26 mouse cellular contexts compared by ENCODE assay signal in genomic region chr10:13554316-13554715, GRCm38 (mm10). TPM values are rescaled to one million over a fixed set of nuclear protein-coding genes. Genes with fewer than 3 reads are reported as not detected.
A peak's percentile ranks its signal among the peaks of the same experiment; 100 is the strongest.
DNase-seq lines count a peak whose midpoint lies in the region; TF ChIP-seq lines count a peak whose summit lies in the region.
"Had no signal": no experiment of that assay in that cellular context is flagged by ENCODE, and none has a peak within 500 bp of the region (broad histone marks: within the 10 kb centered on the region; RNA-seq: fewer than 3 reads in every experiment).

No protein-coding gene starts in this region.

- H3K9me3 ChIP-seq in CH12.LX (replicated peaks; ENCODE audit: low read length), result no peaks in the 10 kb centered on the region
- H3K9me3 ChIP-seq: embryonic facial prominence, embryonic 13.5 days; forebrain, embryonic 12.5 days; heart, embryonic 12.5 days; hindbrain, embryonic 15.5 days; kidney, embryonic 15.5 days; limb, embryonic 13.5 days; midbrain, embryonic 13.5 days; neural tube, embryonic 13.5 days had no signal

- peaks cover 3 to 17% of the 10 kb centered on the region in 2 experiments for H3K4me1 ChIP-seq in CH12.LX (ENCODE audit: control insufficient read depth in 1 of 2, insufficient read depth in 2 of 2)

- no peak for TF ChIP-seq EP300 in CH12.LX (IDR thresholded peaks at IDR 0.05; ENCODE audit: low read length)

- H3ac ChIP-seq in myocyte (ENCODE audit: control insufficient read depth, insufficient read length), result no peak overlapping the region

- H3K79me2 ChIP-seq in CH12.LX (replicated peaks; ENCODE audit: control insufficient read depth, extremely low read depth, insufficient read depth, poor library complexity, severe bottlenecking), result peaks cover 7% of the 10 kb centered on the region; the same call in 1 of the 2 replicates
- H3K79me2 ChIP-seq in myocyte (ENCODE audit: control insufficient read depth, insufficient read depth), result peaks cover 9% of the 10 kb centered on the region

- H3K27me3 ChIP-seq in CH12.LX (replicated peaks), result no peaks in the 10 kb centered on the region
- H3K27me3 ChIP-seq in myocyte (ENCODE audit: control insufficient read depth, insufficient read depth, insufficient read length), result no peaks in the 10 kb centered on the region
- H3K27me3 ChIP-seq: embryonic facial prominence, embryonic 13.5 days; forebrain, embryonic 12.5 days; heart, embryonic 12.5 days; hindbrain, embryonic 15.5 days; kidney, embryonic 15.5 days; limb, embryonic 13.5 days; midbrain, embryonic 13.5 days; neural tube, embryonic 13.5 days had no signal

- no peak for TF ChIP-seq RAD21 in CH12.LX (IDR thresholded peaks at IDR 0.05; ENCODE audit: low read depth, low read length)

- H3K4me3 ChIP-seq in CH12.LX (replicated peaks in 1 of 3; ENCODE audit: low read depth in 2 of 3, low read length in 2 of 3, poor library complexity in 1 of 3) (peak overlapping the region in 1 of 3 experiments; percentile 86), myocyte (peak overlapping the region; percentile 87)

- dilution Hi-C loops in CH12.LX (cut with MboI; ENCODE audit: extremely low pct_ligation_motif_present, extremely low pct_unique_long_range_greater_than_20kb, low sequenced_read_pairs), result no loop called here

- no peak overlapping the region for H3K27ac ChIP-seq in CH12.LX (ENCODE audit: insufficient read depth, low read depth)
- H3K27ac ChIP-seq: embryonic facial prominence, embryonic 13.5 days; forebrain, embryonic 12.5 days; hindbrain, embryonic 15.5 days; kidney, embryonic 15.5 days; limb, embryonic 13.5 days; macrophage; midbrain, embryonic 13.5 days; neural tube, embryonic 13.5 days; stomach, postnatal 0 days had no signal

- H3K36me3 ChIP-seq in CH12.LX (replicated peaks in 1 of 2; ENCODE audit: control insufficient read depth in 1 of 2, insufficient read depth in 1 of 2, low read length in 1 of 2) (peaks cover 9 to 37% of the 10 kb centered on the region in 2 experiments), myocyte (ENCODE audit: control insufficient read depth, insufficient read depth) (no peaks in the 10 kb centered on the region)
- H3K36me3 ChIP-seq: forebrain, embryonic 12.5 days; hindbrain, embryonic 15.5 days; neural tube, embryonic 13.5 days had no signal

- TF ChIP-seq POLR2A in CH12.LX (IDR thresholded peaks at IDR 0.05; ENCODE audit: low read depth, low read length), result no peak
- TF ChIP-seq POLR2A in myocyte (IDR thresholded peaks at IDR 0.05; ENCODE audit: insufficient read length, low read depth), result no peak

- in situ Hi-C loops in CH12.LX (cut with MboI; ENCODE audit: low pct_ligation_motif_present, low pct_unique_long_range_greater_than_20kb, low sequenced_read_pairs), result loop anchor here (25.0 kb wide), 1 partner anchor 633 kb away; no protein-coding TSS in a partner anchor

- no peak for TF ChIP-seq CTCF in CH12.LX (conservative IDR thresholded peaks at IDR 0.05 in 1 of 2, IDR thresholded peaks at IDR 0.05 in 1 of 2; ENCODE audit: low read depth in 2 of 2, low read length in 2 of 2)

- no peak overlapping the region for H3K9ac ChIP-seq in CH12.LX (ENCODE audit: insufficient read depth, low read depth)

- DNase-seq in CD4-positive helper T cell, adult 2 months (ENCODE audit: low read depth, low spot score), result peak; percentile 8
- peak; percentile 25 for DNase-seq in CH12.LX (ENCODE audit: extremely low read depth)
- DNase-seq in ZHBTc4 (ENCODE audit: low read depth, low spot score), result peak; percentile 83
- DNase-seq in layer of hippocampus, postnatal 10 days (ENCODE audit: low spot score in 2 of 2), result no peak
- no peak for DNase-seq in adrenal gland, postnatal 4 days (ENCODE audit: low spot score in 2 of 2)
- DNase-seq: adrenal gland, postnatal 10 days; B cell, adult 2 months; cerebellum, adult 11 months; cerebellum, adult 9-11 months; forebrain, postnatal 0 days; heart, adult 2 months; kidney, adult 18-20 months; kidney, postnatal 25 days; lung, adult 18-20 months; right cerebral cortex, postnatal 4 days had no signal

- H3K4me2 ChIP-seq in CH12.LX (ENCODE audit: insufficient read depth, low read depth, poor library complexity, severe bottlenecking) (no peak overlapping the region), myocyte (ENCODE audit: low read depth) (no peak overlapping the region)

TF ChIP-seq in CH12.LX, 34 proteins besides CTCF, POLR2A, EP300 and RAD21:
- no peak for TF ChIP-seq BHLHE40 (IDR thresholded peaks at IDR 0.05; ENCODE audit: low read depth, low read length)
- no peak for TF ChIP-seq MAFK (IDR thresholded peaks at IDR 0.05; ENCODE audit: insufficient replicate concordance, low read length)
- TF ChIP-seq TCF12 (IDR thresholded peaks at IDR 0.05; ENCODE audit: low read depth, low read length), result no peak
- TF ChIP-seq USF1 (IDR thresholded peaks at IDR 0.05; ENCODE audit: low read depth, low read length), result no peak
- no peak for TF ChIP-seq TBP (conservative IDR thresholded peaks at IDR 0.05; ENCODE audit: low read depth, low read length)
- TF ChIP-seq MEF2A (IDR thresholded peaks at IDR 0.05; ENCODE audit: borderline replicate concordance, low read depth, low read length), result no peak
- no peak for TF ChIP-seq ETS1 (conservative IDR thresholded peaks at IDR 0.05; ENCODE audit: low read depth, low read length)
- TF ChIP-seq SIN3A (IDR thresholded peaks at IDR 0.05; ENCODE audit: low read length), result no peak
- no peak for TF ChIP-seq PAX5 (IDR thresholded peaks at IDR 0.05; ENCODE audit: low read length)
- TF ChIP-seq ZKSCAN1 (IDR thresholded peaks at IDR 0.05; ENCODE audit: borderline replicate concordance, low read depth, low read length), result no peak
- no peak for TF ChIP-seq MXI1 (IDR thresholded peaks at IDR 0.05; ENCODE audit: low read depth, low read length)

TF ChIP-seq in myocyte, 11 proteins besides CTCF, POLR2A, EP300 and RAD21:
- TF ChIP-seq TCF3 (IDR thresholded peaks at IDR 0.05; ENCODE audit: insufficient read length, low read depth) (no peak), REST (IDR thresholded peaks at IDR 0.05; ENCODE audit: insufficient read depth, insufficient read length) (no peak), USF1 (IDR thresholded peaks at IDR 0.05; ENCODE audit: low read depth) (no peak), MAX (IDR thresholded peaks at IDR 0.05; ENCODE audit: low read depth) (no peak), POLR2AphosphoS2 (IDR thresholded peaks at IDR 0.05; ENCODE audit: insufficient read length, low read depth) (no peak), SRF (IDR thresholded peaks at IDR 0.05; ENCODE audit: control insufficient read depth, insufficient read length, low read depth) (no peak), MYOG (IDR thresholded peaks at IDR 0.05; ENCODE audit: control insufficient read depth in 1 of 3, insufficient read depth in 1 of 3, insufficient read length in 2 of 3, low read depth in 2 of 3) (no peak), E2F4 (IDR thresholded peaks at IDR 0.05; ENCODE audit: insufficient read depth) (no peak), MYOD1 (IDR thresholded peaks at IDR 0.05; ENCODE audit: control insufficient read depth in 1 of 3, insufficient read length in 2 of 3, low read depth in 2 of 3) (no peak), CEBPB (IDR thresholded peaks at IDR 0.05; ENCODE audit: insufficient read depth, poor library complexity, severe bottlenecking) (no peak), TCF12 (IDR thresholded peaks at IDR 0.05; ENCODE audit: insufficient read depth, poor library complexity, severe bottlenecking) (no peak)

RNA-seq across cellular contexts. Expression of gene Pex3, which starts 1.4 kb away (rescaled TPM):
- total RNA-seq in CH12.LX (2012; rRNA removed) (13.9 and 14.6 TPM in 2 replicates), CH12.LX (2014; rRNA removed) (34.9 and 37.7 TPM in 2 replicates)
- polyA plus RNA-seq in CH12.LX (2012; ENCODE audit: insufficient read length, low read depth) (23.3 and 24.9 TPM in 2 replicates), myocyte (2012; fragmentation: generic; extraction: Trizol) (10.6 TPM)
- total RNA-seq in layer of hippocampus, postnatal 10 days (2021), result 10 to 100 TPM; 24.5 to 28.3 TPM
- total RNA-seq in adrenal gland, postnatal 4 days (2021), result 10 to 100 TPM; 35.8 to 44.4 TPM

RNA-seq across cellular contexts. Expression of gene Adat2, which starts 1.6 kb away (rescaled TPM):
- 9.2 and 10.4 TPM in 2 replicates for total RNA-seq in CH12.LX (2012; rRNA removed)
- 10.5 and 11.6 TPM in 2 replicates for total RNA-seq in CH12.LX (2014; rRNA removed)
- 17.1 and 20.6 TPM in 2 replicates for polyA plus RNA-seq in CH12.LX (2012; ENCODE audit: insufficient read length, low read depth)
- 9.4 TPM for polyA plus RNA-seq in myocyte (2012; fragmentation: generic; extraction: Trizol)
- total RNA-seq in layer of hippocampus, postnatal 10 days (2021), result 1 to 10 TPM; 8.8 to 9.4 TPM
- 1 to 10 TPM; 8.3 to 9.3 TPM for total RNA-seq in adrenal gland, postnatal 4 days (2021)

RNA-seq across cellular contexts. Expression of gene Fuca2, which starts 55.0 kb away (rescaled TPM):
- total RNA-seq in CH12.LX (2012; rRNA removed) (23.3 and 28.2 TPM in 2 replicates), CH12.LX (2014; rRNA removed) (36.4 and 37.5 TPM in 2 replicates)
- polyA plus RNA-seq in CH12.LX (2012; ENCODE audit: insufficient read length, low read depth) (42.2 and 48.5 TPM in 2 replicates), myocyte (2012; fragmentation: generic; extraction: Trizol) (7.2 TPM)
- total RNA-seq in layer of hippocampus, postnatal 10 days (2021), result 10 to 100 TPM; 42.4 to 43.0 TPM
- total RNA-seq in adrenal gland, postnatal 4 days (2021), result 10 to 100 TPM; 24.2 to 38.7 TPM

Comparison
In these comparisons a context has a peak if more than half of its experiments do, and no peak if none do; other contexts are left out.
1. DNase-seq: peak in CD4-positive helper T cell, adult 2 months (single experiment), CH12.LX (single experiment) and ZHBTc4 (single experiment); none in layer of hippocampus, postnatal 10 days (0 of 2) and adrenal gland, postnatal 4 days (0 of 2).